Mouse (Mus musculus): ENCODE data around the gene Arhgap18.
A peak's percentile ranks its signal among the peaks of the same experiment; 100 is the strongest.

Gene Arhgap18

GRCm38 (mm10) chr10:26752929-26753567, at the start of gene Arhgap18:
Gene Arhgap18 (plus strand): TSS chr10:26753421.
- no peak for DNase-seq (ENCODE audit: low spot score in 2 of 2)

GRCm38 (mm10) chr10:26710458-26711011, 42.7 kb upstream of the Arhgap18 start:
- DNase-seq (ENCODE audit: low spot score in 2 of 2) = no peak

- peak in 1 of 2 experiments; percentile 46 for DNase-seq (ENCODE audit: low spot score in 2 of 2)
Observed at GRCm38 (mm10) chr10:26711068-26711467, 42.2 kb upstream of the Arhgap18 start.

GRCm38 (mm10) chr10:26713986-26714385, 39.2 kb upstream of the Arhgap18 start:
- no peak for DNase-seq (ENCODE audit: low spot score in 2 of 2)

GRCm38 (mm10) chr10:26724704-26725103, 28.5 kb upstream of the Arhgap18 start:
- no peak for DNase-seq (ENCODE audit: low spot score in 2 of 2)

GRCm38 (mm10) chr10:26725255-26725654, 28.0 kb upstream of the Arhgap18 start:
- no peak for DNase-seq (ENCODE audit: low spot score in 2 of 2)

- no peak for DNase-seq (ENCODE audit: low spot score in 2 of 2)
Observed at GRCm38 (mm10) chr10:26750827-26751226, 2.4 kb upstream of the Arhgap18 start.

- peak; percentile 25 to 47 for DNase-seq (ENCODE audit: low spot score in 2 of 2)
Observed at GRCm38 (mm10) chr10:26752064-26752928, 925 bp upstream of the Arhgap18 start.

GRCm38 (mm10) chr10:26754006-26754405, 785 bp downstream of the Arhgap18 start:
- DNase-seq (ENCODE audit: low spot score in 2 of 2) = no peak

- no peak for DNase-seq (ENCODE audit: low spot score in 2 of 2)
Observed at GRCm38 (mm10) chr10:26757231-26757630, 4.0 kb downstream of the Arhgap18 start.

GRCm38 (mm10) chr10:26759469-26759868, 6.2 kb downstream of the Arhgap18 start:
- no peak for DNase-seq (ENCODE audit: low spot score in 2 of 2)

- DNase-seq (ENCODE audit: low spot score in 2 of 2) = no peak
Observed at GRCm38 (mm10) chr10:26761103-26761502, 7.9 kb downstream of the Arhgap18 start.

GRCm38 (mm10) chr10:26761991-26762903, 9.0 kb downstream of the Arhgap18 start:
- DNase-seq (ENCODE audit: low spot score in 2 of 2) = no peak

- DNase-seq (ENCODE audit: low spot score in 2 of 2) = no peak
Observed at GRCm38 (mm10) chr10:26767196-26767595, 14.0 kb downstream of the Arhgap18 start.

- no peak for DNase-seq (ENCODE audit: low spot score in 2 of 2)
Observed at GRCm38 (mm10) chr10:26768943-26769342, 15.7 kb downstream of the Arhgap18 start.

- no peak for DNase-seq (ENCODE audit: low spot score in 2 of 2)
Observed at GRCm38 (mm10) chr10:26770035-26770434, 16.8 kb downstream of the Arhgap18 start.

GRCm38 (mm10) chr10:26771938-26772623, 18.9 kb downstream of the Arhgap18 start:
- peak; percentile 46 to 68 for DNase-seq (ENCODE audit: low spot score in 2 of 2)

- DNase-seq (ENCODE audit: low spot score in 2 of 2) = peak; percentile 18 to 47
Observed at GRCm38 (mm10) chr10:26772624-26773540, 19.7 kb downstream of the Arhgap18 start.

GRCm38 (mm10) chr10:26773541-26773940, 20.3 kb downstream of the Arhgap18 start:
- DNase-seq (ENCODE audit: low spot score in 2 of 2) = no peak

GRCm38 (mm10) chr10:26774266-26774665, 21.0 kb downstream of the Arhgap18 start:
- DNase-seq (ENCODE audit: low spot score in 2 of 2) = no peak

Data from frontal cortex, postnatal 10 days (tissue).